Mouse (Mus musculus) cortical plate, adult 2 months (tissue): ENCODE results near the gene Lama2. TPM values are rescaled to one million over a fixed set of nuclear protein-coding genes. Genes with fewer than 3 reads are reported as not detected.

Source experiments
- H3K27ac ChIP-seq: fragments of 200-500 bp; 2 replicates; pipeline ENCODE4 v1.5.1; 2012; ENCODE audit warnings: low read length, control low read depth, inconsistent platforms; ENCODE audit not compliant: insufficient read depth
- H3K4me1 ChIP-seq: fragments of 200-500 bp; 2 replicates; pipeline ENCODE4 v1.6.1; 2011; ENCODE audit warnings: low read length; ENCODE audit not compliant: control insufficient read depth, insufficient read depth
- H3K4me3 ChIP-seq: fragments of 200-500 bp; 2 replicates; pipeline ENCODE4 v1.5.1; 2011; ENCODE audit warnings: mild to moderate bottlenecking, low read length, control low read depth; ENCODE audit not compliant: insufficient read depth
- CTCF ChIP-seq: fragments of 200-500 bp; IDR thresholded peaks from 2 replicates; pipeline ENCODE4 v1.5.1; 2011; ENCODE audit warnings: mild to moderate bottlenecking, control low read depth, low read length; ENCODE audit not compliant: insufficient read depth; ENCODE audit errors: extremely low read depth
- POLR2A ChIP-seq: fragments of 200-500 bp; IDR thresholded peaks from 2 replicates; pipeline ENCODE4 v1.6.1; 2011; ENCODE audit warnings: mild to moderate bottlenecking, low read length, control low read depth; ENCODE audit not compliant: insufficient read depth; ENCODE audit errors: extremely low read depth
- polyA plus RNA-seq: library from polyadenylated mRNA; depleted of rRNA; stranded (reverse); fragments of >200 nt; gene quantifications from 2 replicates; pipeline ENCODE4 v1.2.3, GENCODE M21; 2012

Gene Lama2
- polyA plus RNA-seq, 1 experiment = 7.5 TPM

- Histone ChIP-seq H3K27ac (no peak overlapping the region), H3K4me3 (no peak overlapping the region)
- TF ChIP-seq POLR2A (no peak), CTCF (peak; percentile 70; the same call in 1 of the 2 replicates)
Measured at GRCm38 (mm10) chr10:27133135-27133534, 486.4 kb downstream of the Lama2 start.

DNA sequence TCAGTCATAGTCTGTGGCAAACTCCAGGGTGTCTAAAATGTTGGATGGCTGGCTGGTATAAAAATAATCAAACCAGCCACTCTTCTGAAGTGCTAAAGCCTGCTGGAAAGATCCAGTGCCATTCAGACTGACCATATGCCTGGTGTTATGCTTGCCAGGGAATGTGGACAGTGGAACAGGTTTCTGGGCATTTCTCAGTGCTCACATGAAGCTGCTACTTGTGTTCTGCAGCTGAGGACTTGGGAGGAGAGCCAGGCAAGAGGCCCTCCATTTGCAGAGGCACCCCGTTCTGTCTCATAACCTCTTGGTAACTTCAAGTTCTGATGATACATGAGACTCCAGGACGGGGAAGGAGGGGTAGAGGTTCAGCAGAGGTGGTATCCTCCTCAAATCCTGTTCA, 492.1 kb downstream of the Lama2 start:
- Histone ChIP-seq H3K4me1 (no peaks in the 10 kb centered on the region), H3K27ac (no peak overlapping the region), H3K4me3 (no peak overlapping the region)
- no peak for TF ChIP-seq POLR2A
- no peak for TF ChIP-seq CTCF

More at GRCm38 (mm10) chr10:27133135-27133534, 486.4 kb downstream of the Lama2 start:
- H3K4me1 ChIP-seq = no peaks in the 10 kb centered on the region

DNA sequence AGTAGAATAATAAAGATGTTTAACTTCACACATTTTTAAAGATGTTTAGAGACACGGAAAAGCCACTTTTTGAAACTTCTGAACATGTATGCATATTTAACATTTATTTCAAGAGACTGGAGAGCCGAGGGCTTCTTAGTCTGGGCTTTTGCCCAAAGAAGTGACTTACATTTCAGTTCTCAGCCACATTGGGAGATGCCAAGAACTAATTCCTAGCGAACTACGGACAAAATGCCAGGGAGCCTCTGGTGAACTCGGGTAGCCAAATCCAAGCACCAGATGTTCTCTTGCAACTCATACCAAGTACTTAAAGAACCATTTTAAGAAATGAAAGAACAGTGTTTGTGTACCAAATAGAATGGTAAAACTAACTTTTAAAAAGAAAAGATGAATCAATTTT, 495.8 kb downstream of the Lama2 start:
- H3K4me3 ChIP-seq = no peak overlapping the region
- H3K27ac ChIP-seq = no peak overlapping the region
- TF ChIP-seq POLR2A (no peak), CTCF (no peak)
- H3K4me1 ChIP-seq = no peaks in the 10 kb centered on the region

DNA sequence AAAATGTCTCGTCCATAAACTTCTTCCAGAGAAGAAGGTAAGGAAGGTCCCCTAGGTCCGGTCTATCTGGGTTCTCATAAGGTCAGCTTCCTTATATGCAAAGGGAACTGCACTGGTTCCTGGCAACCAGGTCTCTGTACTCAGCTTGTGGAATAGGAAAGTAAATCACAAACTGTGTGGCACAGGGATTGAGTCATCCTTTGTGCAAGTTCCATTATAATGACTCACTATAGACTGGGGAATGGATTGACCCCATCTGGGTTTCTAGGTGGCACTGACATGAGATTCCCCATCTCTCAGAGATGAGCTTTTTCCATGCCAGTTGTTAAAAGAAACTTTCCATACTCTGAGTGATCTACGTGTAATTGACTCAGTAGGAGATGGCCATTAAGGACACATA, 501.7 kb downstream of the Lama2 start:
- TF ChIP-seq CTCF = no peak
- TF ChIP-seq POLR2A = no peak
- H3K27ac ChIP-seq = no peak overlapping the region
- H3K4me3 ChIP-seq = no peak overlapping the region
- no peaks in the 10 kb centered on the region for H3K4me1 ChIP-seq

DNA sequence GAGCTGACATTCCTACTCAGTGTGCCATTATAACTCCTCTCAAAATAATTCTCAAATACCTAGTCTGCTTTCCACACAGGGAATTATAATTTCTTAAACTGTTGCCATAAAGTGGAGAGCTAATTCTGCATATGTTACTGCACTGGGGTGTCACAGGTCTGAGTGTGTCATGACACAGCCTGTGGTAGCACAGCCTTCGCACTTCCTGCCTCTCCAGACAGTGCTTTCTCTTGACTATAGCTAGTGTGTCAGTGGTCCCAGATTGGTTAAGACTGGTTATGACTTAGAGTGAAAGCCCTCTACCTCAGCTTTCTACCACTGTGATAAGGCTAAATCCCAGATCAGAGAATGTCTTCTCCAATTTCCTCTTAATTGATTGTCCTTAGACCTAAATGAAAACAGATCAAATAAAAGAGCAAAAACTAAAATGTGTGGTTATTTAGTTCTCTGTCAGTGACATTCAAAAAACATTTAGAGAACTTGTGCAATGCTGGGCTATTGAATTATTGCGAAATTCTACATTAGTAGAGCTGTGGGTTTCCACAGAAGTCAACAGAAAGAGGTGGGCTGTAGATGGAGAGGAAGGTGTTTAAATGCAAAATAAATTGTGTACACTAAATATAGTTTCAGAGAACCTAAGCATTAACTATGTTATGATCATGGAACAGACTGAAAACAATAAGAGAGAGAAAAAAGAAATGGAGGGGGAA, 502.5 kb downstream of the Lama2 start:
- Histone ChIP-seq H3K4me1 (no peaks in the 10 kb centered on the region), H3K27ac (no peak overlapping the region), H3K4me3 (no peak overlapping the region)
- TF ChIP-seq CTCF (no peak), POLR2A (no peak)

DNA sequence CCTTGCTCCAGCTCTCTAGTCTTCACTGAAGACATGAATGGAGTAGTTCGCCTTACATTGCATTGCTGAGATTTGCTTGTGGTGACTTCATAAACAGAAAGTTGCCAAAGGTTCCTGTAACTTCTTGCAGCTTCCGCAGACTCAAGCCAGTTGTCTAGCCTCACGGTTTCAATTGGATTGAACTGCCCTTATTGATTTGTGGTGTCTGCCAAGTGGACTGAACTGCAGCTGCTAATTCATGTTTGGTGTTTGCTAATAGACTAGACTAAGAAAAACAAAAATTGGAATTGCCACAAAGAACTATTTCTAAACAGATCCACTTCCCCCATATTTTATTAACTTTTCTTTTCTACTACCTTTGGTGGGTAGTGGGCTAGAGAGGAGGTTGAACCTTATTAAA, 505.4 kb downstream of the Lama2 start:
- TF ChIP-seq POLR2A (no peak), CTCF (no peak)
- no peak overlapping the region for H3K4me3 ChIP-seq

GRCm38 (mm10) chr10:27103811-27104210, 515.7 kb downstream of the Lama2 start:
- H3K4me1 ChIP-seq = peaks cover 2% of the 10 kb centered on the region; the same call in 1 of the 2 replicates
- H3K27ac ChIP-seq = no peak overlapping the region
- TF ChIP-seq CTCF = no peak
- no peak for TF ChIP-seq POLR2A
- H3K4me3 ChIP-seq = no peak overlapping the region

More for the DNA sequence above, 505.4 kb downstream of the Lama2 start:
- Histone ChIP-seq H3K4me1 (no peaks in the 10 kb centered on the region), H3K27ac (no peak overlapping the region)

- no peak overlapping the region for H3K4me3 ChIP-seq
- H3K4me1 ChIP-seq = peaks cover 2% of the 10 kb centered on the region; the same call in 1 of the 2 replicates
- TF ChIP-seq POLR2A = no peak
- no peak overlapping the region for H3K27ac ChIP-seq
Measured at GRCm38 (mm10) chr10:27101800-27102353, 517.7 kb downstream of the Lama2 start.

GRCm38 (mm10) chr10:27077113-27077512, 542.4 kb downstream of the Lama2 start:
- Histone ChIP-seq H3K4me1 (no peaks in the 10 kb centered on the region), H3K27ac (no peak overlapping the region), H3K4me3 (no peak overlapping the region)
- TF ChIP-seq POLR2A (no peak), CTCF (no peak)

DNA sequence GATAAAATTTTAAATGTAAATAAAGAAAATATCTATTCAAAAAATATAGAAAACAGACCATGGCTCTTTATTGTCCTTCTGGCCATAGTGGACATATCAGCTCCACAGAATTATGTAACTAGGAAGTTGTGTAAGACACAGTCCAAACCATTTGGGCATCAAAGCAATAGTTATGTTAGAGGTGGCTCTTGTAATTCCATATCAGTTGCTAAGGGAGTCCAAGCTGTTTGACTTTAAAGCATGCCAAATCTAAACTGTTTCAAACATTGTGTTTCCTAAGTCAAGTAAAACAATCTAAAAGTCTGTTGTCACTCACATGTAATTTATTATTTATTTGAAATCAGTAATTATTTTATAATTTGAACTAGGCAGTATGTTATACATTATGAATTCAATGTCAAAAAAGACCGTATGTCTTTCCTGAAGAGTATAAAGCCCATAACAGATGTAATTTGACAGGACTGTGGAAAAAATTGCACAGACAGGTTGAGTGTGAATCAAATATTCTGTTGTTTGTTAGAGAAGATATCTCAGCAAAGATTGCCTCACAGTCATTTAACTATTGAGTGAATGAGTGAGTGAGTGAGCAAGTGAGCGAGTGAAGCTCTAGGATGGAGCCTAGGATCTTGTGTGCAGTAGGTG, 550.6 kb downstream of the Lama2 start:
- TF ChIP-seq CTCF = no peak
- TF ChIP-seq POLR2A = no peak
- Histone ChIP-seq H3K27ac (no peak overlapping the region), H3K4me3 (no peak overlapping the region), H3K4me1 (no peaks in the 10 kb centered on the region)
